Mouse (Mus musculus): ENCODE measurements at regions not wholly inside any gene's neighbourhood (a gene's known extent, or its start where the extent isn't known, plus 50 kb on each side); places are given as distances from the start of the nearest gene placed in this dataset.

GRCm38 (mm10) chr6:98452277-98452676 is 109.7 kb upstream of the Gm765 start:
- no peak for DNase-seq (ENCODE audit: low spot score in 2 of 2)

GRCm38 (mm10) chr6:98435676-98436075 is 93.1 kb upstream of the Gm765 start:
- no peak for DNase-seq (ENCODE audit: low spot score in 2 of 2)

GRCm38 (mm10) chr6:98433286-98433685 is 90.7 kb upstream of the Gm765 start:
- DNase-seq (ENCODE audit: low spot score in 2 of 2), result no peak

- no peak for DNase-seq (ENCODE audit: low spot score in 2 of 2)
Observed at GRCm38 (mm10) chr6:98429120-98429519, 86.6 kb upstream of the Gm765 start.

GRCm38 (mm10) chr6:98402605-98403004 is 60.1 kb upstream of the Gm765 start:
- no peak for DNase-seq (ENCODE audit: low spot score in 2 of 2)

- no peak for DNase-seq (ENCODE audit: low spot score in 2 of 2)
Observed at GRCm38 (mm10) chr6:98394589-98394988, 52.0 kb upstream of the Gm765 start.
